Mouse (Mus musculus): ENCODE data around the gene Zfp174. TPM values are rescaled to one million over a fixed set of nuclear protein-coding genes. Genes with fewer than 3 reads are reported as not detected.
"Not testable (repeated sequence)": the region's sequence is repeated elsewhere in the genome, so short reads cannot be mapped to it uniquely, and the experiment has no call there.

Zfp174 gene
- polyA plus RNA-seq, 1 experiment, result 0.11 TPM

- Histone ChIP-seq H3K9me3 (no peaks in the 10 kb centered on the region), H3K27me3 (replicated peaks) (peaks cover 4% of the 10 kb centered on the region), H3K36me3 (replicated peaks; ENCODE audit: low read length) (no peaks in the 10 kb centered on the region), H3K4me1 (peaks cover 63% of the 10 kb centered on the region), H3K4me3 (replicated peaks) (no peak overlapping the region)
- TF ChIP-seq GATA1 (IDR thresholded peaks at IDR 0.05; ENCODE audit: borderline replicate concordance, low read length), result no peak
- TF ChIP-seq FLI1 (IDR thresholded peaks at IDR 0.05; ENCODE audit: low read length), result no peak
Measured at GRCm38 (mm10) chr16:3843796-3844195, 3.3 kb upstream of the Zfp174 start.

- H3K4me3 ChIP-seq (replicated peaks), result peak overlapping the region; percentile 100
- H3K4me1 ChIP-seq, result peaks cover 72% of the 10 kb centered on the region
- peaks cover 21% of the 10 kb centered on the region for H3K36me3 ChIP-seq (replicated peaks; ENCODE audit: low read length)
- TF ChIP-seq GATA1 (IDR thresholded peaks at IDR 0.05; ENCODE audit: borderline replicate concordance, low read length) (no peak), FLI1 (IDR thresholded peaks at IDR 0.05; ENCODE audit: low read length) (no peak)
- no peaks in the 10 kb centered on the region for H3K9me3 ChIP-seq
- no peaks in the 10 kb centered on the region for H3K27me3 ChIP-seq (replicated peaks)
Measured at GRCm38 (mm10) chr16:3847871-3848270, 803 bp downstream of the Zfp174 start.

- Histone ChIP-seq H3K27me3 (replicated peaks) (no peaks in the 10 kb centered on the region), H3K9me3 (no peaks in the 10 kb centered on the region), H3K4me1 (peaks cover 71% of the 10 kb centered on the region), H3K4me3 (replicated peaks) (peak overlapping the region; percentile 81), H3K36me3 (replicated peaks; ENCODE audit: low read length) (peaks cover 26% of the 10 kb centered on the region)
- TF ChIP-seq GATA1 (IDR thresholded peaks at IDR 0.05; ENCODE audit: borderline replicate concordance, low read length) (no peak), FLI1 (IDR thresholded peaks at IDR 0.05; ENCODE audit: low read length) (no peak)
Measured at GRCm38 (mm10) chr16:3848416-3848815, 1.3 kb downstream of the Zfp174 start.

GRCm38 (mm10) chr16:3851301-3851700 is 4.2 kb downstream of the Zfp174 start:
- H3K9me3 ChIP-seq; H3K4me3 ChIP-seq (replicated peaks); H3K27me3 ChIP-seq (replicated peaks): not testable (repeated sequence)
- H3K4me1 ChIP-seq, result peaks cover 86% of the 10 kb centered on the region
- H3K36me3 ChIP-seq (replicated peaks; ENCODE audit: low read length), result peaks cover 41% of the 10 kb centered on the region

GRCm38 (mm10) chr16:3852586-3852985 is 5.5 kb downstream of the Zfp174 start:
- Histone ChIP-seq H3K9me3 (no peaks in the 10 kb centered on the region), H3K27me3 (replicated peaks) (no peaks in the 10 kb centered on the region), H3K4me1 (peaks cover 89% of the 10 kb centered on the region), H3K36me3 (replicated peaks; ENCODE audit: low read length) (peaks cover 54% of the 10 kb centered on the region), H3K4me3 (replicated peaks) (no peak overlapping the region)
- TF ChIP-seq GATA1 (IDR thresholded peaks at IDR 0.05; ENCODE audit: borderline replicate concordance, low read length) (no peak), FLI1 (IDR thresholded peaks at IDR 0.05; ENCODE audit: low read length) (no peak)

GRCm38 (mm10) chr16:3854437-3855182 is 7.5 kb downstream of the Zfp174 start:
- Histone ChIP-seq H3K27me3 (replicated peaks) (no peaks in the 10 kb centered on the region), H3K4me1 (peaks cover 89% of the 10 kb centered on the region), H3K36me3 (replicated peaks; ENCODE audit: low read length) (peaks cover 66% of the 10 kb centered on the region), H3K9me3 (no peaks in the 10 kb centered on the region), H3K4me3 (replicated peaks) (no peak overlapping the region)
- no peak for TF ChIP-seq GATA1 (IDR thresholded peaks at IDR 0.05; ENCODE audit: borderline replicate concordance, low read length)
- no peak for TF ChIP-seq FLI1 (IDR thresholded peaks at IDR 0.05; ENCODE audit: low read length)

- Histone ChIP-seq H3K36me3 (replicated peaks; ENCODE audit: low read length) (peaks cover 71% of the 10 kb centered on the region), H3K4me1 (peaks cover 89% of the 10 kb centered on the region), H3K27me3 (replicated peaks) (no peaks in the 10 kb centered on the region), H3K9me3 (no peaks in the 10 kb centered on the region), H3K4me3 (replicated peaks) (peak overlapping the region; percentile 79)
- TF ChIP-seq FLI1 (IDR thresholded peaks at IDR 0.05; ENCODE audit: low read length) (no peak), GATA1 (IDR thresholded peaks at IDR 0.05; ENCODE audit: borderline replicate concordance, low read length) (no peak; the same call in 2 of the 3 replicates)
Measured at GRCm38 (mm10) chr16:3855776-3856175, 8.7 kb downstream of the Zfp174 start.

- no peaks in the 10 kb centered on the region for H3K27me3 ChIP-seq (replicated peaks)
- H3K4me3 ChIP-seq (replicated peaks), result no peak overlapping the region
- TF ChIP-seq GATA1 (IDR thresholded peaks at IDR 0.05; ENCODE audit: borderline replicate concordance, low read length), result no peak
- no peak for TF ChIP-seq FLI1 (IDR thresholded peaks at IDR 0.05; ENCODE audit: low read length)
Measured at GRCm38 (mm10) chr16:3859254-3859653, 12.2 kb downstream of the Zfp174 start.

GRCm38 (mm10) chr16:3871815-3872214 is 24.7 kb downstream of the Zfp174 start:
- TF ChIP-seq GATA1 (IDR thresholded peaks at IDR 0.05; ENCODE audit: borderline replicate concordance, low read length) (no peak), FLI1 (IDR thresholded peaks at IDR 0.05; ENCODE audit: low read length) (no peak)
- Histone ChIP-seq H3K4me1 (peaks cover 65% of the 10 kb centered on the region), H3K4me3 (replicated peaks) (peak overlapping the region; percentile 97), H3K9me3 (no peaks in the 10 kb centered on the region), H3K36me3 (replicated peaks; ENCODE audit: low read length) (peaks cover 48% of the 10 kb centered on the region), H3K27me3 (replicated peaks) (no peaks in the 10 kb centered on the region)

More at GRCm38 (mm10) chr16:3859254-3859653, 12.2 kb downstream of the Zfp174 start:
- Histone ChIP-seq H3K4me1 (peaks cover 95% of the 10 kb centered on the region), H3K9me3 (no peaks in the 10 kb centered on the region), H3K36me3 (replicated peaks; ENCODE audit: low read length) (peaks cover 85% of the 10 kb centered on the region)

GRCm38 (mm10) chr16:3872216-3873047 is 25.4 kb downstream of the Zfp174 start, which contains the start of gene Naa60:
Gene Naa60, plus strand, starts transcription at chr16:3872375.
- Histone ChIP-seq H3K4me3 (replicated peaks) (peak within 1 kb of the TSS; percentile 97), H3K4me1 (peaks cover 61% of the 10 kb centered on the region), H3K36me3 (replicated peaks; ENCODE audit: low read length) (peaks cover 48% of the 10 kb centered on the region), H3K9me3 (no peaks in the 10 kb centered on the region), H3K27me3 (replicated peaks) (no peaks in the 10 kb centered on the region)
- TF ChIP-seq FLI1 (IDR thresholded peaks at IDR 0.05; ENCODE audit: low read length) (peak; percentile 46; the same call in 1 of the 2 replicates), GATA1 (IDR thresholded peaks at IDR 0.05; ENCODE audit: borderline replicate concordance, low read length) (no peak)
